Mouse (Mus musculus): Measurements from ENCODE around the gene Adk. TPM values are rescaled to one million over a fixed set of nuclear protein-coding genes. Genes with fewer than 3 reads are reported as not detected.

Adk gene
- polyA plus RNA-seq, 1 experiment from 2014 or later: 240 TPM

GRCm38 (mm10) chr14:21107551-21107950 lies 55.2 kb downstream of the Adk start:
- no peak overlapping the region for H3K9ac ChIP-seq (ENCODE audit: low read depth, low read length)
- no peaks in the 10 kb centered on the region for H3K9me3 ChIP-seq (ENCODE audit: control insufficient read depth)
- TF ChIP-seq CTCF (IDR thresholded peaks at IDR 0.05; ENCODE audit: low read depth): no peak
- H3K4me1 ChIP-seq (replicated peaks; ENCODE audit: control insufficient read depth, insufficient read depth, low read length): peaks cover 5% of the 10 kb centered on the region; the same call in 1 of the 2 replicates
- H3K36me3 ChIP-seq (ENCODE audit: control insufficient read depth, insufficient read depth): no peaks in the 10 kb centered on the region
- no peaks in the 10 kb centered on the region for H3K27me3 ChIP-seq (replicated peaks; ENCODE audit: control insufficient read depth, insufficient read depth, low read length)
- H3K4me3 ChIP-seq (ENCODE audit: low read depth, low read length): no peak overlapping the region
- H3K4me2 ChIP-seq (replicated peaks; ENCODE audit: low read depth): no peak overlapping the region
- 87% methylated on average over 3 of the region's 3 CpGs for WGBS
- H3K27ac ChIP-seq (ENCODE audit: low read depth, low read length): no peak overlapping the region
- no peak for ATAC-seq

- no peaks in the 10 kb centered on the region for H3K9me3 ChIP-seq (ENCODE audit: control insufficient read depth)
- H3K4me2 ChIP-seq (replicated peaks; ENCODE audit: low read depth): no peak overlapping the region
- no peak overlapping the region for H3K4me3 ChIP-seq (ENCODE audit: low read depth, low read length)
- 67% methylated on average over 4 of the region's 4 CpGs for WGBS
- peak; percentile 68 for TF ChIP-seq CTCF (IDR thresholded peaks at IDR 0.05; ENCODE audit: low read depth)
- H3K9ac ChIP-seq (ENCODE audit: low read depth, low read length): no peak overlapping the region
- no peaks in the 10 kb centered on the region for H3K36me3 ChIP-seq (ENCODE audit: control insufficient read depth, insufficient read depth)
- ATAC-seq: no peak
- no peaks in the 10 kb centered on the region for H3K27me3 ChIP-seq (replicated peaks; ENCODE audit: control insufficient read depth, insufficient read depth, low read length)
- no peak overlapping the region for H3K27ac ChIP-seq (ENCODE audit: low read depth, low read length)
- peaks cover 5% of the 10 kb centered on the region; the same call in 1 of the 2 replicates for H3K4me1 ChIP-seq (replicated peaks; ENCODE audit: control insufficient read depth, insufficient read depth, low read length)
Observed at GRCm38 (mm10) chr14:21110492-21110891, 58.1 kb downstream of the Adk start.

GRCm38 (mm10) chr14:21111500-21111899 lies 59.1 kb downstream of the Adk start:
- no peak for TF ChIP-seq CTCF (IDR thresholded peaks at IDR 0.05; ENCODE audit: low read depth)
- Histone ChIP-seq H3K36me3 (ENCODE audit: control insufficient read depth, insufficient read depth) (no peaks in the 10 kb centered on the region), H3K4me3 (ENCODE audit: low read depth, low read length) (no peak overlapping the region), H3K27me3 (replicated peaks; ENCODE audit: control insufficient read depth, insufficient read depth, low read length) (no peaks in the 10 kb centered on the region), H3K4me2 (replicated peaks; ENCODE audit: low read depth) (no peak overlapping the region), H3K4me1 (replicated peaks; ENCODE audit: control insufficient read depth, insufficient read depth, low read length) (peaks cover 5% of the 10 kb centered on the region; the same call in 1 of the 2 replicates), H3K27ac (ENCODE audit: low read depth, low read length) (no peak overlapping the region; the same call in 1 of the 2 replicates), H3K9ac (ENCODE audit: low read depth, low read length) (no peak overlapping the region), H3K9me3 (ENCODE audit: control insufficient read depth) (no peaks in the 10 kb centered on the region)
- WGBS: 81% methylated on average over 1 of the region's 1 CpGs
- ATAC-seq: no peak

GRCm38 (mm10) chr14:21112174-21112573 lies 59.8 kb downstream of the Adk start:
- WGBS: 41% methylated on average over 5 of the region's 5 CpGs
- Histone ChIP-seq H3K4me1 (replicated peaks; ENCODE audit: control insufficient read depth, insufficient read depth, low read length) (peaks cover 5% of the 10 kb centered on the region; the same call in 1 of the 2 replicates), H3K9me3 (ENCODE audit: control insufficient read depth) (no peaks in the 10 kb centered on the region), H3K27me3 (replicated peaks; ENCODE audit: control insufficient read depth, insufficient read depth, low read length) (no peaks in the 10 kb centered on the region), H3K9ac (ENCODE audit: low read depth, low read length) (no peak overlapping the region), H3K4me2 (replicated peaks; ENCODE audit: low read depth) (peak overlapping the region; percentile 38; the same call in 1 of the 2 replicates), H3K27ac (ENCODE audit: low read depth, low read length) (no peak overlapping the region), H3K4me3 (ENCODE audit: low read depth, low read length) (no peak overlapping the region), H3K36me3 (ENCODE audit: control insufficient read depth, insufficient read depth) (no peaks in the 10 kb centered on the region)
- ATAC-seq: no peak
- TF ChIP-seq CTCF (IDR thresholded peaks at IDR 0.05; ENCODE audit: low read depth): no peak

GRCm38 (mm10) chr14:21112742-21113141 lies 60.4 kb downstream of the Adk start:
- Histone ChIP-seq H3K4me2 (replicated peaks; ENCODE audit: low read depth) (peak overlapping the region; percentile 38), H3K27me3 (replicated peaks; ENCODE audit: control insufficient read depth, insufficient read depth, low read length) (no peaks in the 10 kb centered on the region), H3K27ac (ENCODE audit: low read depth, low read length) (peak overlapping the region; percentile 71; the same call in 1 of the 2 replicates), H3K4me3 (ENCODE audit: low read depth, low read length) (no peak overlapping the region), H3K36me3 (ENCODE audit: control insufficient read depth, insufficient read depth) (no peaks in the 10 kb centered on the region), H3K9me3 (ENCODE audit: control insufficient read depth) (no peaks in the 10 kb centered on the region), H3K9ac (ENCODE audit: low read depth, low read length) (no peak overlapping the region), H3K4me1 (replicated peaks; ENCODE audit: control insufficient read depth, insufficient read depth, low read length) (peaks cover 5% of the 10 kb centered on the region; the same call in 1 of the 2 replicates)
- 43% methylated on average over 6 of the region's 6 CpGs for WGBS
- TF ChIP-seq CTCF (IDR thresholded peaks at IDR 0.05; ENCODE audit: low read depth): no peak
- ATAC-seq: peak; percentile 83

GRCm38 (mm10) chr14:21114339-21114738 lies 62.0 kb downstream of the Adk start:
- ATAC-seq: no peak
- no peak overlapping the region for H3K27ac ChIP-seq (ENCODE audit: low read depth, low read length)
- H3K4me2 ChIP-seq (replicated peaks; ENCODE audit: low read depth): no peak overlapping the region
- no peak overlapping the region for H3K9ac ChIP-seq (ENCODE audit: low read depth, low read length)
- no peaks in the 10 kb centered on the region for H3K36me3 ChIP-seq (ENCODE audit: control insufficient read depth, insufficient read depth)
- H3K4me3 ChIP-seq (ENCODE audit: low read depth, low read length): no peak overlapping the region
- H3K4me1 ChIP-seq (replicated peaks; ENCODE audit: control insufficient read depth, insufficient read depth, low read length): peaks cover 5% of the 10 kb centered on the region; the same call in 1 of the 2 replicates
- H3K9me3 ChIP-seq (ENCODE audit: control insufficient read depth): no peaks in the 10 kb centered on the region
- H3K27me3 ChIP-seq (replicated peaks; ENCODE audit: control insufficient read depth, insufficient read depth, low read length): no peaks in the 10 kb centered on the region
- no peak for TF ChIP-seq CTCF (IDR thresholded peaks at IDR 0.05; ENCODE audit: low read depth)

GRCm38 (mm10) chr14:21115318-21115717 lies 62.9 kb downstream of the Adk start:
- peaks cover 5% of the 10 kb centered on the region; the same call in 1 of the 2 replicates for H3K4me1 ChIP-seq (replicated peaks; ENCODE audit: control insufficient read depth, insufficient read depth, low read length)
- H3K9ac ChIP-seq (ENCODE audit: low read depth, low read length): no peak overlapping the region
- H3K36me3 ChIP-seq (ENCODE audit: control insufficient read depth, insufficient read depth): no peaks in the 10 kb centered on the region
- H3K9me3 ChIP-seq (ENCODE audit: control insufficient read depth): no peaks in the 10 kb centered on the region
- peak; percentile 27 for ATAC-seq
- H3K4me2 ChIP-seq (replicated peaks; ENCODE audit: low read depth): peak overlapping the region; percentile 45
- H3K4me3 ChIP-seq (ENCODE audit: low read depth, low read length): no peak overlapping the region
- 17% methylated on average over 4 of the region's 4 CpGs for WGBS
- TF ChIP-seq CTCF (IDR thresholded peaks at IDR 0.05; ENCODE audit: low read depth): no peak
- no peaks in the 10 kb centered on the region for H3K27me3 ChIP-seq (replicated peaks; ENCODE audit: control insufficient read depth, insufficient read depth, low read length)
- H3K27ac ChIP-seq (ENCODE audit: low read depth, low read length): peak overlapping the region; percentile 60; the same call in 1 of the 2 replicates

Measured in intestine, postnatal 0 days (tissue).